Mouse (Mus musculus) C2C12 (cell line): ENCODE results near the gene Adamtsl5. TPM values are rescaled to one million over a fixed set of nuclear protein-coding genes. Genes with fewer than 3 reads are reported as not detected.

ENCODE experiments used
- H3K27me3 ChIP-seq: one replicate; pipeline ENCODE4 v1.6.1; 2011; ENCODE audit not compliant: control insufficient read depth, insufficient read depth, insufficient read length
- H3K36me3 ChIP-seq: one replicate; pipeline ENCODE4 v1.6.1; 2011; ENCODE audit not compliant: control insufficient read depth, insufficient read depth
- H3K4me3 ChIP-seq: one replicate; pipeline ENCODE4 v1.5.1; 2011; ENCODE audit warnings: mild to moderate bottlenecking, control low read depth; ENCODE audit not compliant: poor library complexity, insufficient read depth, severe bottlenecking
- H3K79me2 ChIP-seq: one replicate; pipeline ENCODE4 v1.6.1; 2011; ENCODE audit not compliant: control insufficient read depth, insufficient read depth
- H3K79me3 ChIP-seq: one replicate; pipeline ENCODE4 v1.6.1; 2011; ENCODE audit warnings: low read depth, control low read depth
- H3ac ChIP-seq: one replicate; pipeline ENCODE3; 2011; ENCODE audit warnings: low read depth; ENCODE audit not compliant: control insufficient read depth, insufficient read length
- CEBPB ChIP-seq: IDR thresholded peaks from one replicate; pipeline ENCODE4 v1.6.1; 2011; ENCODE audit warnings: low read depth, mild to moderate bottlenecking, control low read depth, moderate library complexity
- CTCF ChIP-seq: IDR thresholded peaks from one replicate; pipeline ENCODE4 v1.5.1; 2011; ENCODE audit not compliant: control insufficient read depth, insufficient read depth, insufficient read length
- FOSL1 ChIP-seq: IDR thresholded peaks from one replicate; pipeline ENCODE4 v1.8.0; 2011; ENCODE audit warnings: mild to moderate bottlenecking, low read length; ENCODE audit not compliant: poor library complexity, insufficient read depth, severe bottlenecking
- MAX ChIP-seq: IDR thresholded peaks from one replicate; pipeline ENCODE4 v1.6.1; 2011; ENCODE audit warnings: mild to moderate bottlenecking, control low read depth
- MYOD1 ChIP-seq: IDR thresholded peaks from one replicate; pipeline ENCODE4 v1.6.1; 2011; ENCODE audit warnings: low read depth; ENCODE audit not compliant: control insufficient read depth, insufficient read length
- MYOG ChIP-seq: IDR thresholded peaks from one replicate; pipeline ENCODE4 v1.6.1; 2011; ENCODE audit not compliant: control insufficient read depth, insufficient read length; ENCODE audit errors: extremely low read depth
- USF1 ChIP-seq: IDR thresholded peaks from one replicate; pipeline ENCODE4 v1.6.1; 2011; ENCODE audit warnings: low read depth, mild to moderate bottlenecking, control low read depth, moderate library complexity
- polyA plus RNA-seq: library from polyadenylated mRNA; unstranded; fragments of >200 nt; fragmentation: generic; extraction: Trizol; gene quantifications from one replicate; pipeline ENCODE4 v1.2.1, GENCODE M21; 2012; ENCODE audit warnings: missing spikeins

Gene Adamtsl5
- polyA plus RNA-seq, 1 experiment: 18.3 TPM

GRCm38 (mm10) chr10:80382641-80383365 lies 34.6 kb upstream of the Adamtsl5 start:
- peaks cover 60% of the 10 kb centered on the region for H3K36me3 ChIP-seq
- H3K4me3 ChIP-seq: no peak overlapping the region
- no peak overlapping the region for H3ac ChIP-seq
- peaks cover 45% of the 10 kb centered on the region for H3K79me3 ChIP-seq
- no peaks in the 10 kb centered on the region for H3K27me3 ChIP-seq
- TF ChIP-seq FOSL1: no peak
- H3K79me2 ChIP-seq: peaks cover 66% of the 10 kb centered on the region

GRCm38 (mm10) chr10:80377716-80378115 lies 29.5 kb upstream of the Adamtsl5 start:
- Histone ChIP-seq H3K79me2 (peaks cover 19% of the 10 kb centered on the region), H3ac (no peak overlapping the region), H3K79me3 (peaks cover 4% of the 10 kb centered on the region), H3K4me3 (no peak overlapping the region), H3K27me3 (no peaks in the 10 kb centered on the region), H3K36me3 (peaks cover 32% of the 10 kb centered on the region)
- TF ChIP-seq USF1: no peak
- no peak for TF ChIP-seq FOSL1
- TF ChIP-seq MYOG: no peak
- no peak for TF ChIP-seq CTCF
- TF ChIP-seq MYOD1: no peak

- Histone ChIP-seq H3K4me3 (no peak overlapping the region), H3K79me3 (no peaks in the 10 kb centered on the region), H3K36me3 (peaks cover 19% of the 10 kb centered on the region), H3ac (no peak overlapping the region), H3K79me2 (peaks cover 4% of the 10 kb centered on the region), H3K27me3 (no peaks in the 10 kb centered on the region)
- peak; percentile 84 for TF ChIP-seq CTCF
- no peak for TF ChIP-seq MYOD1
- TF ChIP-seq MYOG: no peak
Observed at GRCm38 (mm10) chr10:80376160-80376559, 27.9 kb upstream of the Adamtsl5 start.

GRCm38 (mm10) chr10:80374063-80374462 lies 25.9 kb upstream of the Adamtsl5 start:
- no peaks in the 10 kb centered on the region for H3K27me3 ChIP-seq
- H3K36me3 ChIP-seq: no peaks in the 10 kb centered on the region
- no peaks in the 10 kb centered on the region for H3K79me2 ChIP-seq
- H3ac ChIP-seq: no peak overlapping the region
- peak; percentile 40 for TF ChIP-seq CTCF
- TF ChIP-seq MYOG: no peak
- TF ChIP-seq MYOD1: no peak
- TF ChIP-seq CEBPB: no peak
- H3K79me3 ChIP-seq: no peaks in the 10 kb centered on the region
- H3K4me3 ChIP-seq: no peak overlapping the region

GRCm38 (mm10) chr10:80372706-80373105 lies 24.5 kb upstream of the Adamtsl5 start:
- no peak for TF ChIP-seq USF1
- TF ChIP-seq MAX: no peak
- TF ChIP-seq MYOG: no peak
- no peak for TF ChIP-seq CTCF
- no peak for TF ChIP-seq CEBPB
- no peak for TF ChIP-seq MYOD1
- no peak for TF ChIP-seq FOSL1
- Histone ChIP-seq H3ac (no peak overlapping the region), H3K36me3 (no peaks in the 10 kb centered on the region), H3K4me3 (no peak overlapping the region), H3K27me3 (no peaks in the 10 kb centered on the region), H3K79me2 (no peaks in the 10 kb centered on the region), H3K79me3 (no peaks in the 10 kb centered on the region)

- no peak overlapping the region for H3K4me3 ChIP-seq
Observed at GRCm38 (mm10) chr10:80371983-80372382, 23.8 kb upstream of the Adamtsl5 start.

More at GRCm38 (mm10) chr10:80371983-80372382, 23.8 kb upstream of the Adamtsl5 start:
- no peak overlapping the region for H3ac ChIP-seq
- no peaks in the 10 kb centered on the region for H3K27me3 ChIP-seq
- no peaks in the 10 kb centered on the region for H3K36me3 ChIP-seq
- TF ChIP-seq CTCF (no peak), FOSL1 (no peak), MAX (no peak), MYOD1 (no peak), CEBPB (no peak), USF1 (no peak), MYOG (no peak)
- no peaks in the 10 kb centered on the region for H3K79me3 ChIP-seq
- H3K79me2 ChIP-seq: no peaks in the 10 kb centered on the region
